Mouse (Mus musculus) adrenal gland, postnatal 10 days (tissue): Measurements from ENCODE around the gene Ddx27. TPM values are rescaled to one million over a fixed set of nuclear protein-coding genes. Genes with fewer than 3 reads are reported as not detected.

Source experiments
- total RNA-seq, 2 experiments: library from RNA; stranded (reverse); gene quantifications; 2 replicates each; pipeline ENCODE4 v1.2.3; 2021

The Ddx27 gene
- total RNA-seq, 2 experiments from 2014 or later: 32.1 to 34.6 TPM

Other genes starting within 250 kb of the Ddx27 start
- 1 to 10 TPM; 4.5 to 6.2 TPM for gene Trp53rkb, start 222.7 kb upstream of the Ddx27 start, total RNA-seq
- gene Arfgef2, start 209.6 kb upstream of the Ddx27 start, total RNA-seq: 10 to 100 TPM; 44.5 to 46.3 TPM
- gene Cse1l, start 109.2 kb upstream of the Ddx27 start, total RNA-seq: 10 to 100 TPM; 47.5 to 53.6 TPM
- gene Stau1, start 18.9 kb upstream of the Ddx27 start, total RNA-seq: 10 to 100 TPM; 62.2 to 67.7 TPM
- 10 to 100 TPM; 31.2 to 36.5 TPM for gene Znfx1, start 47.8 kb downstream of the Ddx27 start, total RNA-seq
- 10 to 100 TPM; 20.8 to 27.7 TPM for gene Kcnb1, start 175.0 kb downstream of the Ddx27 start, total RNA-seq
- 10 to 100 TPM; 18.7 to 23.3 TPM for gene Ptgis, start 225.4 kb downstream of the Ddx27 start, total RNA-seq